Mouse (Mus musculus): Measurements from ENCODE around the gene Cyp2d26.
A peak's percentile ranks its signal among the peaks of the same experiment; 100 is the strongest.
"Not testable (repeated sequence)": the region's sequence is repeated elsewhere in the genome, so short reads cannot be mapped to it uniquely, and the experiment has no call there.

The Cyp2d26 gene

GRCm38 (mm10) chr15:82794277-82794676, at the start of gene Cyp2d26:
Cyp2d26 (minus strand) TSS chr15:82794294.
- DNase-seq (ENCODE audit: low spot score in 2 of 2), result no peak

- DNase-seq (ENCODE audit: low spot score in 2 of 2), result no peak
These were observed 45.1 kb upstream of the Cyp2d26 start for GRCm38 (mm10) chr15:82839146-82839545.

DNA sequence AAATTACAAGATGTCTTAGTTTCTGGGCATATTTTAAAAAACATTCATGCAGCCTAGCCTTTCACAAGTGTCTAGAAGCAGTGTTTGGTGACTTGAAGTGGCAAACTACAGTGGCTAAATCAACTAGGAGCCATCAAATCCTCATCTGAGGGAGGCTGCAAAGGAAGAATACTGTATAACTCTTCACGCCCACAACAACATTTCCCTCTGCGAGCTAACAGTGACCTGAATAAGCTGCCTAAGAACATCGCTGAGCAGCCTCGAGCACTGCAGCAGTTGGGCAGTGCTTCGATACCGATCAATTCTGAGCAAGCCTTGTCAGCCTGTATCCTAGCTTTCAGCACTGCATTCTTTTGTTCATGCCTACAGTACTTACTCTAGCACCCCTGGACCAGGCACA, 35.8 kb upstream of the Cyp2d26 start:
- no peak for DNase-seq (ENCODE audit: low spot score in 2 of 2)

DNA sequence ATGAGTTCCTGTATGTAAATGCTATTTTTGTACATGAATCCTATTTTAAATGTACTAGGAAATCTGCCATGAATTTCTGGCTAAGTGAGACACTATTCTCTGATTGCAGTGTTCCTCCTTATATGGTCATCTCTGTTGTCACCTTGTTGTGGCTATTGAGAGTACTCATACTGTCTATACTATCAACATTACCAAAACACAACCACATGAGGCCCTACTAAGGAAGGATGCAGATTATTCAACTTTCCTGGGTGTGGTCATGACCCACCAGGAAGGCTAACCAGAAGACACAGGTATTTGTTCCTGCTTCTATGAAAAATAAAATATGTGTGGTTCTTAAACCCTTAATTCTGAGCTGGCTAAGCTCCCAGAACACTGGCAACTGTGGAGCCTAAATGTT, 31.8 kb upstream of the Cyp2d26 start:
- no peak for DNase-seq (ENCODE audit: low spot score in 2 of 2)

GRCm38 (mm10) chr15:82822347-82822746, 28.3 kb upstream of the Cyp2d26 start:
- DNase-seq (ENCODE audit: low spot score in 2 of 2), result no peak

- no peak for DNase-seq (ENCODE audit: low spot score in 2 of 2)
These were observed 27.6 kb upstream of the Cyp2d26 start for GRCm38 (mm10) chr15:82821657-82822056.

GRCm38 (mm10) chr15:82815296-82815695, 21.2 kb upstream of the Cyp2d26 start:
- no peak for DNase-seq (ENCODE audit: low spot score in 2 of 2)

GRCm38 (mm10) chr15:82814806-82815205, 20.7 kb upstream of the Cyp2d26 start:
- DNase-seq (ENCODE audit: low spot score in 2 of 2), result peak in 1 of 2 experiments; percentile 51

GRCm38 (mm10) chr15:82814321-82814720, 20.2 kb upstream of the Cyp2d26 start:
- DNase-seq (ENCODE audit: low spot score in 2 of 2), result no peak

- no peak for DNase-seq (ENCODE audit: low spot score in 2 of 2)
These were observed 16.5 kb upstream of the Cyp2d26 start for GRCm38 (mm10) chr15:82810556-82810955.

DNA sequence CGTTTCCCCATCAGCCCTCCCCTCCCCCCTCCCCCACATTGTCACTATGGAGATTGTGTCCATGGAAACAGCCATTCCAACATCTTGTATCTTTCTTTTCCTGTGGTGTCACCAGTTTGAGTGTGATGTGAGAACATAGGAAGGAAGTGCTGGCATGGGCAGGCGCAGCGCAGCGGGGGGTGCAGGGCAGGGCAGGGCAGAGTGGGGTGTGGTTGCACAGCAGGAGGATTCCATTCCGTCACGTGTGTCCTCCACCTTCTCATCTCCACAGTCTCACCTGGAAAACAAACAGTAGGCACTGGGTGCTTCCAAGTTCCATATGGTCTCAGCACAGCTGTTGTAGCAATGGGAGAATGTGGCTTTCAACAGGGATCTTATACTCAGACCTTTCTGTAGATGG, 15.4 kb upstream of the Cyp2d26 start:
- no peak for DNase-seq (ENCODE audit: low spot score in 2 of 2)

DNA sequence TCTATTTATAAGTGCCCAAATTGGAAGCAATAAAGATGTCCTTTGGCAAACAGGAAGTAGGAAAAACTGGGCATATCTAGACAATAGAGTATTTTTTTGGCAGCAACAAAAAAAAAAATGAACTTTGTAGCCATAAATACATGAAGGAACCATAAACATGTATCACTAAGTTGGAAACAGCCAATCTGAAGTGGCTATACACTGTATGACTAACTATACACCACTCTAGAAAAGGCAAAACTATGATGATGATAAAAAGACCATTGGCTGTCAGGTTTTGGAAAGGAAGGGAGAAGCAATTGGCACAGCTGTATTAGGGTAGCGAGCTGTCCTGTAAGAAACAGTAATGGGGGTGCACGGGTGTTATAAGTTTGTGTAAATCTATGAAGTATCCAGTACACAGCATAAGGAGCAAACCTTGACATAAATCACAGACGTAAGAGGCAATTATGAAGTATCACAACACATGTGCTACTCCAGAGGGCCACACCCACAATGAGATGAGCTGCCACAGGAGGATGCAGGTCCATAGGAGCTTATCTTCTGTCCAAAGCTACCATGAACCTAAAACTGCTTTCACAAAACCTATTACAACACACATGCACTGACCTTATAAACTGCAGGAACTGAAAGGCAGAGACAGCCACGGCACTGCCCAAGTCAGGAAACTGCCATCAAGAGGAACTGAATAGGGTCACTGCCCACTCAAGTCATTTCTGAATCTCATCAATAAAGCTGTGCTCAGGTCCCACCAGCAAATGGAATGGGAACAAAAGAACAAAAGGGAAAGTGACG, 13.1 kb upstream of the Cyp2d26 start:
- no peak for DNase-seq (ENCODE audit: low spot score in 2 of 2)

DNA sequence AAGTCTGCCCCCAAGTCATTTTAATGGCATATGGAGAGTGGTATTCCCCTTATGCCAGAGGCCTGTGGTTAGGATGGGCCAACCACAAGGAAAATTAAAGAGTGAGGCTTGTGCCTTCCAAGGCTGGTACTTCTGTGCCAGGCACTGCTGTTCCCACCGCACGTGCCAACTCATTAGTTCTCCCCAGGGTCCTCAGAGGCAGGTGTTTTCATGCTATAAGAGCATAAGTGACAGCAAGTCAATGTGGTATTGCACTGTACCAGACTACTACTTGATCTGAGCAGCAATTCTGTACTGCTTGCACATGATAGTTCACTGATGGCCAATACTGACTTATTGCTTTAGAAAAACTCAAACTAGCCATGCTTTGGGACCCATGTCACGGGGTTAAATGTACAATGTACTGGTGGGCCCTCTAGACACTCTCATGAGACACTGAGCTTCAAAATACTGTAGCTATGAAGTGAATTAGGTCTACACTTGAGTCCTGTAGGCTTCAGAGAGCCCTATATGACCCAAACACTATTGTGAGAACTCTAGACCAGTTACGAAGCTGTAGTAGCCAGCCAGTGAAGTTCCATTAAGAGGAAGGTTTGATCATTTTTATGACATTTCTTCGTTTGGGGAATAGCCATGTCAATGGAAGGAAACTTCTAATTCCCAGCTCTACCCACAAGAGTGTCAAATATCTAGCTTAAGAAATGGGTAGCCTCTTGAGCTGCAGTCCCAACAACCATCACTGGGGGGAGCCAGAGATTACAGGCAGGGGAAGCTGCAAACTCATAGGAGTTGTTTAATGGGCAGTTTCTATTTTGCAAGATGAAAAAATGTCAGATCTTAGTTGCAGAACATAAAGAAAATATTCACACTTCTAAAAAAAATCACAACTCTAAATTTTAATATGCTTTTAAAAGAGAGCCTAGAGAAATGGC, 10.9 kb upstream of the Cyp2d26 start:
- peak; percentile 74 to 88 for DNase-seq (ENCODE audit: low spot score in 2 of 2)

DNA sequence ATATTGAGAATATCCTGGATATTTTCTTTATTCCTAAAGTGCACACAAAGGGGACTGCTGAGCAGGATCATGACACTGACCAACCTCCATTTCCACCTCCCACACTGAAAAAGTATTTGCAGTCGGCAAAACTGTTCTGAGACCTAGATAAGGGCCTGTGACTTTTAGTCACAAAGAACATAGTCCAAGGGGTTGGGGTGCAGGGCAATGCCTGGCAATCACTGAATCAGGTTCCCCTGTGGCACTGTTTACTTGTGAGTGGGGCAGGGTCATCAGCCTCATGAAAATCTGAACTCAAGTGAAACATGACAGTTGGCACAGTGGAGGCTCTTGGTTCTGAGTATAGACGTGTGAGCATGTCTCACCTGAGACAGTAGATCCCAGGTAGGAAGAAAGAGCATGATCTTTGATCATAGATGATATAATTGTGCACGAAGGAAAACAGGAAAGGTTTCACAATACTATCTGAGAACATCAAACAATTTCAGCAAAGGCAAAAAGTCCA, 1.9 kb upstream of the Cyp2d26 start:
- no peak for DNase-seq (ENCODE audit: low spot score in 2 of 2)

- no peak for DNase-seq (ENCODE audit: low spot score in 2 of 2)
These were observed 226 bp downstream of the Cyp2d26 start for GRCm38 (mm10) chr15:82793868-82794267.

DNA sequence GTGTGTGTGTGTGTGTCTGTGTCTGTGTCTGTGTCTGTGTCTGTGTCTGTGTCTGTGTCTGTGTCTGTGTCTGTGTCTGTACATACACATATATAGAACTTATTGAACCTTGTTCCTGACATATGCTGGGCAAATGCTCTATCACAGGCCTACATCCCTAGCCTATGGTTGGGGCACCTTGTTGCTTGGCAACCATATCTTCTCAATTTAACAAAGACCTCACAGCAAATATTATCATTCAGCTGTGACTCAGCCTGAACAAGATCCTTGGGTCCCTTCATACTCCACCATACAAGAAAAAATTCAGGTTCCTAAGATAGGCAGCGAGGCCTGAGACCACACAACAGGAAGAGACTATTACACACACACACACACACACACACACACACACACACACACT, 640 bp downstream of the Cyp2d26 start:
- DNase-seq (ENCODE audit: low spot score in 2 of 2), result no peak

DNA sequence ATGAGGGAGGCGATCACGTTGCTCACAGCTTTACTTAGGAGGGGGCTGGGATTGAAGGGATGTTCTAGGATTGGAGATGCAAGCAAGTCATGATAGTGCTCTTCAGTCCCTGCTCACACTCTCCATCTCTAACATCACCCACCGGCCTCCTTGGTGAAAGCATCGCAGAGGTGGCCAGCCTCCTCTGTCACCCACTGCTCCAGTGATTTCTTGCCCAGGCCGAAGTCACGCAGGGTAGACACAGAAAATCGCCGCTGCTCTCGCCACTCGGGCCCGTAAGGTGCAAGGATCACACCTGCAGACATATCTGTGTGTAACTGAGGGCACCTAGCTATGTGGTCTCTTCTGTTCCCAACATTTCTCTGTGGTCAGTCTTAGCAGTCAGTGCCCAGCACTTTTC, 1.5 kb downstream of the Cyp2d26 start:
- no peak for DNase-seq (ENCODE audit: low spot score in 2 of 2)

DNA sequence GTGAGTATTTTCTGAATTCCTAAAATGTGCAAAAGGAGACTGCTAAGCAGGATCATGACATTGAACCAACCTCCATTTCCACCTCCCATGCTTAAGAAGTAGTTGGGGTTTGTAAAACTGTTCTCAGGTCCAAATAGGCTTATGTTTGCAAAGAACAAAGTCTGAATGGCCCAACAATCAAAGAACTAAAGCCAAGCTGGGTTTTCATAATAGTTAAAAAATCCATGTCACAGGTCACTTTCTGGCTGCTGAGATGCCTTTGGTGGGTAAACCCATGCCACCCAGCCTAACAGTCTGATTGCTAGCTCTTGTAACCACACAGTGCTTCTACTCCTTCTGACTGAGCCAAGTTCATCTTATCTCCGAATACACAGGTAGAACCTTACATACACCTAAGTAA, 9.5 kb downstream of the Cyp2d26 start:
- no peak for DNase-seq (ENCODE audit: low spot score in 2 of 2)

- no peak for DNase-seq (ENCODE audit: low spot score in 2 of 2)
These were observed 10.3 kb downstream of the Cyp2d26 start for GRCm38 (mm10) chr15:82783800-82784199.

DNA sequence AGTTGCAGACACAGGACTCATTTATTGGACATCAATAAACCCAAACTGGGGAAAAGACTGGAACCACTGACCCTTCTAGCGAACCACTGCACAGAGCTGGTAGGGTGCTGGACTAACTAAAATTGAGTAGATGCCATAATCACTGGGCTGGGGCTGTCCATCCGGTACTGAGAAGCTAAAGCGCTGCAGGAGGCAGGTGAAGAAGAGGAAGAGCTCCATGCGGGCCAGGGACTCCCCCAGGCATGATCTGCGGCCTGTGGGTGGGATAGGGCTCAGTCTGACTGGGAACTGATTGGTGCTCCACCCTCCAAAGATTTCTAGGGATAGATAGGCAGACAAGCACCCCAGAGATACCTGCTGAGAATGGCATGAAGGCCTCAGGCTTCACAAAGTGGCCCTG, 16.2 kb downstream of the Cyp2d26 start:
- DNase-seq (ENCODE audit: low spot score in 2 of 2), result not testable (repeated sequence)

DNA sequence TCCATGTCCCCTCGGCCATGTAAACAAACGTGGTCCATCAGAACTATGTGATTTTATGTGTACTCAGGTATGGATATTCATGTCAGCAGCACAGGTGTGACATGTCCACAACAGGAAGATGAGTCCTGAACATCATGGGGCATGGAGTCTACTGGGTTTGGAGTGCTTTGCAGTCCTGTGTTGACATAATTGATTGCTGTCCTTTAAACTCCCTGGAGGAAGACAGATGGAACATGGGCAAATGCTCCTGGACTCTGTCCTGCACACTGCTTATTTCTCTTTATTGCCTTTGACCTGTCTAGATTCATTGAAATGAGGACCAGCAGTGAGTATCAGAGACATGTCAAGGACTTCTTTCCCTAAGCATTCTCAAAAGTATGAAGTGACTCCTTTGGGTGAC, 28.2 kb downstream of the Cyp2d26 start:
- DNase-seq (ENCODE audit: low spot score in 2 of 2), result no peak

- DNase-seq (ENCODE audit: low spot score in 2 of 2), result no peak
These were observed 29.2 kb downstream of the Cyp2d26 start for GRCm38 (mm10) chr15:82764881-82765280.

All from frontal cortex, postnatal 14 days (tissue).